Mouse (Mus musculus): ENCODE measurements around the gene Soat1.

DNA sequence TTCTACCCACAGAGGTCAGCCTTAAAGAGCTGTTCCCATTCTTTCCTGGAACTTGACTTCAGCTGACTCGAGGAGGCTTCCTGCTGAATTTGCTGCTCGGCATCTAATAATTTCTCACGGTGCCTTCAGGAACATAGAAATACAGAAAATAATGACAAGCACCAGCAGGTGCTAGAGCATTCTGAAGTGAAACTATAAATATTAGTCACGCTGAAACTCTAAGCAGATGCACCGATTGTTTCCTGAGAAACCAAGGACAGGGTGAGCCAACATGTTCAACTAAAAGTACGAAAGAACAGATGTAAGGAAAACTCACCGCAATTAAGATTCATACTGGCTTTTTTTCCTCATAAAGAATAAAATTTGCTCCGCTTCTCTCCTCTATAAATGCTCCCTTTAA lies 20.9 kb upstream of the Soat1 start:
- no peak for TF ChIP-seq POU5F1 (IDR thresholded peaks at IDR 0.05; ENCODE audit: borderline replicate concordance, low read length)
- no peak for TF ChIP-seq CTCF (conservative IDR thresholded peaks at IDR 0.05; ENCODE audit: low read length)
- no peak for TF ChIP-seq NANOG (IDR thresholded peaks at IDR 0.05; ENCODE audit: borderline replicate concordance, low read length)

Data from E14TG2a.4 (cell line).